Mouse (Mus musculus) E14TG2a.4 (cell line): Measurements from ENCODE around the gene Hdhd3.

Source experiments
- CTCF ChIP-seq: conservative IDR thresholded peaks from 2 replicates; pipeline ENCODE4 v1.5.1; 2014; ENCODE audit warnings: low read length
- NANOG ChIP-seq: IDR thresholded peaks from 2 replicates; pipeline ENCODE4 v1.6.1; 2014; ENCODE audit warnings: borderline replicate concordance, low read length, mixed read lengths
- POU5F1 ChIP-seq: IDR thresholded peaks from 2 replicates; pipeline ENCODE4 v1.6.1; 2014; ENCODE audit warnings: low read length, borderline replicate concordance

GRCm38 (mm10) chr4:62487914-62488313 is 15.4 kb downstream of the Hdhd3 start:
- TF ChIP-seq CTCF (no peak), POU5F1 (no peak), NANOG (no peak)
